Mouse (Mus musculus): ENCODE results near the gene Tnni3k. TPM values are rescaled to one million over a fixed set of nuclear protein-coding genes. Genes with fewer than 3 reads are reported as not detected.

The Tnni3k gene
- polyA plus RNA-seq, 1 experiment from 2014 or later = not detected

- Histone ChIP-seq H3K27ac (replicated peaks) (no peak overlapping the region), H3K4me1 (peaks cover 12% of the 10 kb centered on the region; the same call in 1 of the 2 replicates)
- WGBS = 75% methylated on average over 6 of the region's 6 CpGs
Observed at GRCm38 (mm10) chr3:154778836-154779595, 276.2 kb downstream of the Tnni3k start.

GRCm38 (mm10) chr3:154771651-154772050 lies 283.6 kb downstream of the Tnni3k start:
- no peak for DNase-seq (ENCODE audit: low spot score)
- no peaks in the 10 kb centered on the region for H3K36me3 ChIP-seq
- 93% methylated on average over 2 of the region's 2 CpGs for WGBS
- no peaks in the 10 kb centered on the region for H3K4me1 ChIP-seq
- H3K27me3 ChIP-seq (ENCODE audit: low read depth, poor library complexity, severe bottlenecking) = no peaks in the 10 kb centered on the region
- H3K4me3 ChIP-seq = no peak overlapping the region
- H3K9me3 ChIP-seq (replicated peaks) = no peaks in the 10 kb centered on the region
- no peak overlapping the region for H3K27ac ChIP-seq (replicated peaks)

More at GRCm38 (mm10) chr3:154778836-154779595, 276.2 kb downstream of the Tnni3k start:
- H3K4me3 ChIP-seq = no peak overlapping the region
- H3K36me3 ChIP-seq = no peaks in the 10 kb centered on the region
- DNase-seq (ENCODE audit: low spot score) = no peak
- no peaks in the 10 kb centered on the region for H3K27me3 ChIP-seq (ENCODE audit: low read depth, poor library complexity, severe bottlenecking)
- no peaks in the 10 kb centered on the region for H3K9me3 ChIP-seq (replicated peaks)

- 83% methylated on average over 4 of the region's 4 CpGs for WGBS
- Histone ChIP-seq H3K4me1 (no peaks in the 10 kb centered on the region), H3K27ac (replicated peaks) (no peak overlapping the region), H3K27me3 (ENCODE audit: low read depth, poor library complexity, severe bottlenecking) (no peaks in the 10 kb centered on the region), H3K36me3 (no peaks in the 10 kb centered on the region), H3K9me3 (replicated peaks) (no peaks in the 10 kb centered on the region), H3K4me3 (no peak overlapping the region)
- DNase-seq (ENCODE audit: low spot score) = no peak
Observed at GRCm38 (mm10) chr3:154766321-154766720, 288.9 kb downstream of the Tnni3k start.

DNA sequence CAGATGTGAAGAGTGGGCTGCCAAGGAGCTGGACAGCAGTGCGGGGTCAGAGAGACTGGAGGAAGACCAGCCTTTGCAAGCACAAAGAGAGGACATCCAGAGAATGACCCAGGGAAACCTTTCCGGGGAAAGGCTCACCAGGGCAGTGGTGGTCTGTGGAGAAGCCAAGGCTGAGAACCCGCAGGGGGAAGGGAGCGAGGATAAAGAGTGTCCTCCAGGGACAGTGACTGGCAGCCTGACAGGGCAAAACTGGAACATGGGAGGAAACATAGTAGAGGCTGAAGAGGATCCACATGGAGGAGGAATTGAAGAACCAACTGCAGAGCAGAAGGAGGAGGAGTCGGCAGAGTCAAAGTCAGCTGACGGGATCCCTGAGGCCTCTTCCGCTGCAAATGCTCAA lies 291.1 kb downstream of the Tnni3k start:
- Histone ChIP-seq H3K4me1 (no peaks in the 10 kb centered on the region), H3K27ac (replicated peaks) (no peak overlapping the region), H3K9me3 (replicated peaks) (no peaks in the 10 kb centered on the region), H3K4me3 (no peak overlapping the region), H3K36me3 (no peaks in the 10 kb centered on the region), H3K27me3 (ENCODE audit: low read depth, poor library complexity, severe bottlenecking) (no peaks in the 10 kb centered on the region)
- WGBS = 82% methylated on average over 7 of the region's 7 CpGs
- DNase-seq (ENCODE audit: low spot score) = no peak

- H3K9me3 ChIP-seq (replicated peaks) = no peaks in the 10 kb centered on the region
- DNase-seq (ENCODE audit: low spot score) = no peak
- no peak overlapping the region for H3K4me3 ChIP-seq
- H3K27me3 ChIP-seq (ENCODE audit: low read depth, poor library complexity, severe bottlenecking) = no peaks in the 10 kb centered on the region
- no peaks in the 10 kb centered on the region for H3K4me1 ChIP-seq
- H3K27ac ChIP-seq (replicated peaks) = no peak overlapping the region
- H3K36me3 ChIP-seq = no peaks in the 10 kb centered on the region
- 63% methylated on average over 9 of the region's 9 CpGs for WGBS
Observed at GRCm38 (mm10) chr3:154763374-154763773, 291.8 kb downstream of the Tnni3k start.

GRCm38 (mm10) chr3:154761108-154761507 lies 294.1 kb downstream of the Tnni3k start:
- Histone ChIP-seq H3K36me3 (no peaks in the 10 kb centered on the region), H3K9me3 (replicated peaks) (no peaks in the 10 kb centered on the region), H3K27ac (replicated peaks) (no peak overlapping the region), H3K27me3 (ENCODE audit: low read depth, poor library complexity, severe bottlenecking) (no peaks in the 10 kb centered on the region), H3K4me1 (no peaks in the 10 kb centered on the region), H3K4me3 (no peak overlapping the region)
- WGBS = 85% methylated on average over 3 of the region's 3 CpGs
- DNase-seq (ENCODE audit: low spot score) = no peak

GRCm38 (mm10) chr3:154758089-154758488 lies 297.1 kb downstream of the Tnni3k start:
- no peaks in the 10 kb centered on the region for H3K36me3 ChIP-seq
- no peak overlapping the region for H3K27ac ChIP-seq (replicated peaks)
- no peaks in the 10 kb centered on the region for H3K27me3 ChIP-seq (ENCODE audit: low read depth, poor library complexity, severe bottlenecking)
- DNase-seq (ENCODE audit: low spot score) = no peak
- no peaks in the 10 kb centered on the region for H3K9me3 ChIP-seq (replicated peaks)
- WGBS = 68% methylated on average over 3 of the region's 3 CpGs
- H3K4me1 ChIP-seq = peaks cover 4% of the 10 kb centered on the region; the same call in 1 of the 2 replicates
- H3K4me3 ChIP-seq = no peak overlapping the region

GRCm38 (mm10) chr3:154755225-154755624 lies 300.0 kb downstream of the Tnni3k start:
- Histone ChIP-seq H3K27me3 (ENCODE audit: low read depth, poor library complexity, severe bottlenecking) (no peaks in the 10 kb centered on the region), H3K9me3 (replicated peaks) (no peaks in the 10 kb centered on the region), H3K4me1 (peaks cover 4% of the 10 kb centered on the region; the same call in 1 of the 2 replicates), H3K4me3 (no peak overlapping the region), H3K27ac (replicated peaks) (no peak overlapping the region), H3K36me3 (no peaks in the 10 kb centered on the region)
- DNase-seq (ENCODE audit: low spot score) = no peak
- 95% methylated on average over 3 of the region's 3 CpGs for WGBS

GRCm38 (mm10) chr3:154754505-154754904 lies 300.7 kb downstream of the Tnni3k start:
- DNase-seq (ENCODE audit: low spot score) = no peak
- Histone ChIP-seq H3K27me3 (ENCODE audit: low read depth, poor library complexity, severe bottlenecking) (no peaks in the 10 kb centered on the region), H3K27ac (replicated peaks) (no peak overlapping the region), H3K9me3 (replicated peaks) (no peaks in the 10 kb centered on the region), H3K4me3 (no peak overlapping the region), H3K4me1 (peaks cover 4% of the 10 kb centered on the region; the same call in 1 of the 2 replicates), H3K36me3 (no peaks in the 10 kb centered on the region)
- 55% methylated on average over 3 of the region's 3 CpGs for WGBS

- Histone ChIP-seq H3K9me3 (replicated peaks) (no peaks in the 10 kb centered on the region), H3K4me1 (0 out of 2 replicates have a peak, but pooled peaks cover 4% of the 10 kb centered on the region), H3K27ac (replicated peaks) (no peak overlapping the region), H3K4me3 (no peak overlapping the region), H3K27me3 (ENCODE audit: low read depth, poor library complexity, severe bottlenecking) (no peaks in the 10 kb centered on the region), H3K36me3 (no peaks in the 10 kb centered on the region)
- WGBS = 90% methylated on average over 2 of the region's 2 CpGs
- no peak for DNase-seq (ENCODE audit: low spot score)
Observed at GRCm38 (mm10) chr3:154744317-154744716, 310.9 kb downstream of the Tnni3k start.

DNA sequence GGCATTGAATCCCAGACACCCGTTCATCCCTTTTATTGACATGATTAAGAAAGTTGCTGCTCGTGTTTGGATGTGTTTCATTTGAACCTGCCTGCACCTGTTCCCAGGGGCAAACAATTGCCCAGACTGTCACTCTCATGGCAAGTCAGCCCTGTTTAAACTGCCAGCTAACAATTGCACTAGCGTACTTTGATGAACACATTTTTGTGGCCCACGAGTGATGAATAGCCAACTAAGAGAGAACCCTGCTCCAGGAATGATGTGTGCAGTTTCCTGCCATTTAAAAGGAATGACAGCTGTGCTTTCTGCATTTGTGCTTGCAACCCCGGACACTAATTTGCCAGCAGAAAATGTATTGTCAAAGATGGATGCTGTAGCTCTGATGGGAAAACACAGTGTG lies 312.3 kb downstream of the Tnni3k start:
- H3K36me3 ChIP-seq = no peaks in the 10 kb centered on the region
- no peak overlapping the region for H3K4me3 ChIP-seq
- no peak for DNase-seq (ENCODE audit: low spot score)
- WGBS = 74% methylated on average over 5 of the region's 5 CpGs
- no peaks in the 10 kb centered on the region for H3K27me3 ChIP-seq (ENCODE audit: low read depth, poor library complexity, severe bottlenecking)
- H3K4me1 ChIP-seq = 0 out of 2 replicates have a peak, but pooled peaks cover 4% of the 10 kb centered on the region
- H3K27ac ChIP-seq (replicated peaks) = no peak overlapping the region
- H3K9me3 ChIP-seq (replicated peaks) = no peaks in the 10 kb centered on the region

GRCm38 (mm10) chr3:154741496-154741895 lies 313.7 kb downstream of the Tnni3k start:
- H3K27me3 ChIP-seq (ENCODE audit: low read depth, poor library complexity, severe bottlenecking) = no peaks in the 10 kb centered on the region
- H3K4me1 ChIP-seq = 0 out of 2 replicates have a peak, but pooled peaks cover 4% of the 10 kb centered on the region
- H3K27ac ChIP-seq (replicated peaks) = no peak overlapping the region
- 74% methylated on average over 5 of the region's 5 CpGs for WGBS
- DNase-seq (ENCODE audit: low spot score) = no peak
- no peaks in the 10 kb centered on the region for H3K36me3 ChIP-seq
- H3K9me3 ChIP-seq (replicated peaks) = no peaks in the 10 kb centered on the region
- no peak overlapping the region for H3K4me3 ChIP-seq
